Comparison of ENCODE assay signal across 8 mouse cellular contexts in the genomic region with DNA sequence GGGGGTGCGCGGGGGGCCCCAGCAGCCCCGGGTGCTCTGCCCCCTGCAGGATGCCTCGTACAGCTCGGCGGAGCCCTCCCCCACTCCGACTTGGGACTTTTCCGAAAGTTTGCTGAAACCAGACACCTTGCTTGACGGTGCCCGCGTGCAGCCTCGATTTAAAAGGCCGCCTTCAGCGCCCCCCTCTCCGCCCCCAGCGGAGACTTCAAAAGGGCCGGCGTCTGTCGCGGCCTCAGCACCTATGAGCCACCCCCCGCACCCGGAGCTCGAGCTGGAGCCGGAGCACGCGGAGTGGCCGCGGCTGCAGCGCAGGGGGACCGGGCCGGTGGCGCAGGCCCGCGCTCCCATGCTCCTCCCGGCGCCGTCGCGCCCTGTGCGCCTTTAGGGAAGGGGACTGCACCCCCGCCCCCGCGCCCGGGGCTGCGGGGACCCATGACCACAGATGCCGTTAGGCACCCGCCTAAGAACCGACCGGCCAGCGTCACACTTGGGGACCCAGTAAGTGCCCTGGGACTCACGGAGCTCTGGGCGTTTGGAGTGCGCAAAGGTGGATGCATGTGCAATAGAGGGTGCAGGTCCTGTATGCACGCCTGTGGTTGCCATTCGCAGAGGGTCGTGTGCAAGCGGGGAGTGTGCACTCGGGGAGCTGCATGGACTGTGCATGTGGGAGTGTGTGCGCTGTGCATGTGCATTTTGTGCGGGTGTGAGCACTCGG. TPM values are rescaled to one million over a fixed set of nuclear protein-coding genes. Genes with fewer than 3 reads are reported as not detected.
A peak's percentile ranks its signal among the peaks of the same experiment; 100 is the strongest.
DNase-seq lines count a peak whose midpoint lies in the region; ATAC-seq and TF ChIP-seq lines count a peak whose summit lies in the region.

Gene Col27a1, plus strand, starts transcription at position 98 of the 715 bp plus-strand sequence.

- H3K4me3 ChIP-seq in lung, adult 2 months (replicated peaks; ENCODE audit: extremely low read depth, low read depth, low read length), result no peak within 1 kb of the TSS
- peak within 1 kb of the TSS; percentile 80 for H3K4me3 ChIP-seq in brown adipose tissue, adult 24 weeks (ENCODE audit: insufficient read depth, low read depth, low read length)
- H3K4me3 ChIP-seq in hindbrain, embryonic 13.5 days, result peak within 1 kb of the TSS; percentile 69

- TF ChIP-seq POLR2A in lung, adult 2 months (IDR thresholded peaks at IDR 0.05; ENCODE audit: borderline replicate concordance, extremely low read depth, low read depth, low read length), result no peak

- H3K27me3 ChIP-seq in hindbrain, embryonic 13.5 days, result peaks cover 72% of the 10 kb centered on the region

- H3K9me3 ChIP-seq in hindbrain, embryonic 13.5 days, result no peaks in the 10 kb centered on the region

- no peaks in the 10 kb centered on the region for H3K36me3 ChIP-seq in hindbrain, embryonic 13.5 days

- DNase-seq in lung, adult 2 months, result no peak
- no peak for DNase-seq in lung, postnatal 36 days
- peak; percentile 50 for DNase-seq in lung, postnatal 10 days
- DNase-seq in thymus, postnatal 10 days (ENCODE audit: low spot score in 2 of 2), result peak; percentile 27 to 51
- DNase-seq in layer of hippocampus, postnatal 14 days (ENCODE audit: low spot score in 2 of 2), result no peak
- DNase-seq in ovary, postnatal 14 days (ENCODE audit: low spot score), result no peak

- peak; percentile 17; the same call in 1 of the 2 replicates for ATAC-seq in hindbrain, embryonic 13.5 days (ENCODE audit: low FRiP score)

- peak within 1 kb of the TSS; percentile 100 for H3K4me2 ChIP-seq in hindbrain, embryonic 13.5 days

- WGBS in lung, adult 2 months, result under 1% methylated on average over 61 of the region's 61 CpGs
- under 1% methylated on average over 41 of the region's 61 CpGs for WGBS in hindbrain, embryonic 13.5 days

- peak within 1 kb of the TSS; percentile 25; the same call in 1 of the 2 replicates for H3K27ac ChIP-seq in brown adipose tissue, adult 24 weeks (replicated peaks; ENCODE audit: low read depth, low read length)
- no peak within 1 kb of the TSS for H3K27ac ChIP-seq in hindbrain, embryonic 13.5 days

- H3K4me1 ChIP-seq in lung, adult 2 months (ENCODE audit: control insufficient read depth, insufficient read depth, low read length), result peaks cover 8% of the 10 kb centered on the region
- H3K4me1 ChIP-seq in brown adipose tissue, adult 24 weeks (ENCODE audit: control insufficient read depth, insufficient read depth, insufficient read length, low read length), result peaks cover 2% of the 10 kb centered on the region
- H3K4me1 ChIP-seq in hindbrain, embryonic 13.5 days (replicated peaks), result peaks cover 32% of the 10 kb centered on the region

- peak within 1 kb of the TSS; percentile 82 for H3K9ac ChIP-seq in hindbrain, embryonic 13.5 days

- TF ChIP-seq CTCF in lung, adult 2 months (IDR thresholded peaks at IDR 0.05; ENCODE audit: insufficient read depth, low read length), result no peak

RNA-seq across cellular contexts. Expression of gene Col27a1, which starts in this region (rescaled TPM):
- polyA plus RNA-seq in lung, adult 2 months (2012; rRNA removed), result 11.2 and 11.5 TPM in 2 replicates
- 11.7 and 14.9 TPM in 2 replicates for polyA plus RNA-seq in brown adipose tissue, adult 24 weeks (2012; ENCODE audit: insufficient read depth, insufficient read length, missing spikeins)
- polyA plus RNA-seq in hindbrain, embryonic 13.5 days (2015; fragmentation: Nextera tagmentation; extraction: Ambion mirVana), result 2.1 and 2.4 TPM in 2 replicates
- total RNA-seq in layer of hippocampus, postnatal 14 days (2021), result 1 to 10 TPM; 3.1 to 3.8 TPM

Comparison
In these comparisons a context has a peak if more than half of its experiments do, and no peak if none do; other contexts are left out.
1. DNase-seq: peak in lung, postnatal 10 days (single experiment) and thymus, postnatal 10 days (2 of 2); none in lung, adult 2 months (single experiment), lung, postnatal 36 days (single experiment), layer of hippocampus, postnatal 14 days (0 of 2) and ovary, postnatal 14 days (single experiment).